Mouse (Mus musculus): Measurements from ENCODE around the gene Rem1.

Rem1 gene

DNA sequence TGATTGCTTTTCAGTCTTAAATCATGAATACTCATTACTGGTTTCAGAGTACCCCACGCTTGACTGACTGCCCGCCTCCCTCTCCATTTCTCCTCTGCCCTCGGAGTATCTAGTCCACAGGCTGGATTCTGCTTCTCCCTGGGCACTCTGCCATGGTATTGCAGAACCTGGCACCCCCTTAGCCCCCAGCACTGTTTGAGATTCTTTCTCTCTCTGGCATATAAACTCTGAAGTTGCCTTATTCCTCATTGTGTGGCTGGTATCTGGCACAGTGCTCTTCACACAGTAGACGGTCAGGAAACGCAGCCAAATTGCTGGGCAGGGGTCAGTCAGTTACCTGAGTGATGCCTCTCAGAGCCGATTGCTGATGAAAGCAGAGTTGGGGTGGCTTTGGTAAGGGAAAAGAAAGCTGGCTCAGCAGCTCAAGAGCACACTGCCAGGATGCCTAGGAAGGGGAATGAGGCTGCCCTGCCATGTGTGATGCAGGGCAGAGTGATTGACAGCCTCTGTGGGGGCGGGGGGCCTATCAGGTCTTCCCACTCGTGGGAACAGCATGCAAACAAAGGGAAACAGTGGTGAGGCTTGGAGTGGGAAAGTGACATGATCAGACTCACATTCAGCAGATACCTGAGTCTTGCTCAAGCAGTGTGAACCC lies 53.1 kb downstream of the Rem1 start:
- DNase-seq, result peak; percentile 28

DNA sequence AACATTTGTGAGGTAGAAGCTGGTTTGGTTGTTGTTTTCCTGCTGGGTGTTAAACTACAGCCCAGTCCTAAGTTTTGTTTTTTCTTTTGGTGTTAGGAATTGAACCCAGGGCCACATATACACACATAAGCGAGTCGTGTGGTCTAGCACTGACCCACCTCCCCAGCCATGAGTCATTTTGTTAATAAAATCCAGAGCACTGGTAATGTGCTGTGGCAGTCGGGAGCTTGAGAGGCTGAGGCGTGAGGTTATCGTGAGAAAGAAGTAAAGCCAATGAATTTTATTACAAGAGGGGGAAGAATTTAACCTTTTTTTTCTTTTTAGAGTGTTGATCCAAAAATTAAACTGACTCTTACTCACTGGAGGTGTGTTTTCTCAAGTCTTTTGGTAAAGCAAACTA lies 56.3 kb downstream of the Rem1 start:
- no peak for DNase-seq

Measured in cerebellum, adult 9-11 months (tissue).